Mouse (Mus musculus) skeletal muscle tissue, adult 2 months (tissue): ENCODE measurements around the gene Ttll11.

ENCODE experiments used
- DNase-seq: peaks from one replicate; pipeline ENCODE4 v3.0.0-alpha.2; 2012; ENCODE audit warnings: low read depth, low spot score

Ttll11 gene

DNA sequence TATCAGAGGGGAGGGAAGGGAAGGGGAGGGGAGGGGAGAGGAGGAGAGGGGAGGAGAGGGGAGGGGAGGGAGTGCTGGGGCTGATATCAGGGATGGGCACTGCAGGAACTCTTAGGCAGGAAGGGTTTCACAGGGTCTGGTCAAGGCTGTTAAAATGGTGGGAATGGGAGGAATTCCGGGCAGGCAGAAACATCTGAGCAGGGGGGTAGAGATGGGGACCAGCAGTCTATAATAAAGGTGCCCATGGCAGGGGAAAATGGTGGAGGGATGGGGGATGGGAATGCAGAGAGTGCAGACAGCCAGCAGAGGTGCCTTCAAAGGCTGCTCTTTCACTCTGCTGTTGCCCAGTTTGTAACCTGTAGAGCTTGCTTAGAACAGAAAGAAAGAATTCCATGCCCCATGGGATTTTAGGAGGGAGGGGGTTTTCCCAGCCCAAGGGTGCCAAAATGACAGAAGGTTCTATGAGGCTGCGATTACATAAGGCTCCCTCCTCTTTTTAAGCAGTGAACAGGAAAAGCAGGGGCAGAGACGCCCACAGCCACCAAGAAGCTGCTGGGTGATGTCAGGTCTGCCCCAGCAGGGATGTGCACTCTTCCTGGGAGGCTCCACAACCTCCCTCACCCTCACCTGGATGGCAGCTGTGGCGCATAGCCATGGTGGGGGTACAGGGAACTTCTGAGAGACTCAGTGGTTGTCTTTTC is 211.0 kb downstream of the Ttll11 start:
- peak; percentile 13 for DNase-seq

DNA sequence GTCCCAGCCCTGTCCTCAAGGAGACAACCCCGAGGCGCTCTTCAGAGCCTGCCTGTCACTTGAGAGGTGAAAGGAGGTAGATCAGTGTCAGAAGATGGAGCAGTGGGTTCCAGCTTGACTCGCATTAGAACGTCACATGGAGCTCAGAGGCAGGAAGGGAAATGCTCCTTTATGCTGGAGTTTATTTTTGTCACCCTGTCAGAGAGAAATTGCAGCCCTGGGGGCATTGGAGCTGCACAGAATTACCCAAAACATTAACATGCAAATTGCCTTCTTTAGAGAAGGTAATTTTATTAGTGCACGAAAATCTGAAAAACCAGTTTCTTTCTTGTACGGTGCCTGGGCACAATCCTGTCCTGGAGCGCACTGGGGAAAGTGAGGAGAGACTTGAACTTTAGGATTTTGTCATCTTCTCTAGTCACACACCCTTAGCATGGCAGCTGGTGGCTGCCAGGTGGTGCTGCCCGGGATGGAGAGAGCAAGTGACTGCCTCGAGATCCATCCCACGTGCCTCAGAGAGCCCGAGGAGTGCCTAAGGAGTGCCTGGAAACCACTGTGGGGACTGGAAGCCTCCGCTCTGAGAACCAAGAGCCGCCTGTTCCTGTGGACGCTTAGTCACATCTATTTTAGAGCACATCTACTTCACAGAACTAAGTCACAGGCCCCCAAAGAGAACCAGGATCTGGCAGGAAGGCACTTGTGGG is 211.7 kb downstream of the Ttll11 start:
- DNase-seq, result no peak

DNA sequence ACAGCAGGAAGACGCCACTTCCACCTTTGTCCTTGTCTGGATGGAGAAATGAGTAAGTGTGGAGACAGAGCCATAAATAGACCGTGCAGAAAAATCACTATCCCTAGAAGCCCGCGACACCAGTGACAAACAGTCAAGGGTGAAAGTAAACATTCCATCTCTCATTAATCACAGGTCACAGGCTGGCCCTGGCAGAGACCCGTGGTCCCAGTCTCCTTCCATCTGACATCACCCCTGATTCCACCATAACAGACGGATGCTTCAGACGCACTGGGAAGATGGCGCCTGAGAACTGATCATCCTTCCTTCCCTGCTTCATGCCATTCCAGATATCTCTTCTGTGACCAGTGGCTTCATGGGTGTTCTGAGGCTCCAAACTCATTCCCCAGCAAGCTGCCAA is 215.4 kb downstream of the Ttll11 start:
- no peak for DNase-seq

DNA sequence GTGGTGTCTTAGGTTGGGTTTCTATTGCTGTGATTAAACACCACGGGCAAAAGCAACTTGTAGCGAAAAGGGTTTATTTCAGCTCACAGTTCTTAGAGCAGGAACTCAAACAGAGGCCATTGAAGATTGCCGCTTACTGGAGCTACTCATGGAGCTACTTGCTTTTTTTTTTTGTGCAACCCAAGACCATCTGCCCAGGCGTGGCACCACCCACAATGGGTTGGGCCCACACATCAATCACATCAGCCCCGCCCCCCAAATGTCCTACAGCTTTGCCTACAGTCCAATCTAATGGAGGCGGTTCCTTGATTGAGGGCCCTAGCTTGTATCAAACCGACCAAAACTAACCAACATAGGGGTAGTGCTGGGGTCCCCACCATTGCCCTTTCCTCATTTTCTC is 215.9 kb downstream of the Ttll11 start:
- no peak for DNase-seq

DNA sequence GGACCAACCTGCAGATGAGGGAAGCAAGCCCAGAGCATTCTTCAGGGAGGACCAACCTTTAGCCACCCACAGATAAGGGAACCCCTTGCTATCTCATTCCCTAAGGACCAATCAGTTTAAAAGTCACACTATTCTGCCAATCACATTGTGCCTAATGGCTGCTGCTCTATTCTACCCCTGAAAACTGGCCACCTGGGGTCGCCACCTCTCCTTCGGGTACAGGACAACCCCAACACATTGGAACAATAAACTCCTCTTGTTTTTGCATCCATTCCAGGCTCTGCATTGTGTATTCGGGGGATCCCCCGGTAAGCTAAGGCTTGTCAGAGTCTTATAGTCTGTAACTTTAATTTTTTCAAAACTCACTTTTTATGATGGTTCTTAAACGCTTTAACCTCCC is 218.3 kb downstream of the Ttll11 start:
- no peak for DNase-seq

DNA sequence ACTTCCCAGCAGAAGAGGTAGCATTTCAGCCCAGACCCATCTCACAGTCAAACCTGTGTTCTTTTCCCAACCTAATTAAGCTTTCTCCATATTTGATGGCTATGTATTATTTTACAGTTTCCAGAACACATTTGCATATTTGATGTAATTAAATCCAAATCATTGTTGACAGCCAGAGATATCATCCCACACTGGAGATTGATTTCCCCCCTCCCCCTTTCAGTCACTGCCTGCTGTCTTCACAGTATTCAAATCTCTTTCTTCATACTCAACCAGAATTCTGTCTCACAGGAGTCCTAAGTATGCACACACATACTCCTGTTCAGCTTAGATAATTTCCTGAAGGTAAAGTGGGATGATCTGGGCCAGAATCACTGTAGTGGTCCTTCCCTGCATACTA is 218.8 kb downstream of the Ttll11 start:
- DNase-seq, result no peak

DNA sequence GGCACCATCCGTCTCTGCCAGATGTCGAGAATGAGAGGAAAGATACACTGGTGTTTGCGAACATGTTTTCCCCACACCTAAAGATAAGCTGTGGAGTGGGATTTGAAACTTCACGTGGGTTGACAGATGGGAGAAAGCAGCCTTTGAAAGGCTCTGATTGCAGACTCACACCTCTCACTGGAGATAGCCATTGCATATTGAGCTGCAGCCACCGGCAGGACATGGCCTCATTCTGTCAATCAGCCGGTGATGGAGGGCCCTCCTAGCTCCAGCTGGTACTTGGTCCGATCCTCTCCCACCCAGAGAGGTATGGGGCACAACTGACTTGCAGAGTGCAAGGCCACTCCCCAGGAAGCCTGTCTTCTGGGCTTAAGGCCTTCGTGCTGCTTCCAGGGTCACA is 219.4 kb downstream of the Ttll11 start:
- no peak for DNase-seq

DNA sequence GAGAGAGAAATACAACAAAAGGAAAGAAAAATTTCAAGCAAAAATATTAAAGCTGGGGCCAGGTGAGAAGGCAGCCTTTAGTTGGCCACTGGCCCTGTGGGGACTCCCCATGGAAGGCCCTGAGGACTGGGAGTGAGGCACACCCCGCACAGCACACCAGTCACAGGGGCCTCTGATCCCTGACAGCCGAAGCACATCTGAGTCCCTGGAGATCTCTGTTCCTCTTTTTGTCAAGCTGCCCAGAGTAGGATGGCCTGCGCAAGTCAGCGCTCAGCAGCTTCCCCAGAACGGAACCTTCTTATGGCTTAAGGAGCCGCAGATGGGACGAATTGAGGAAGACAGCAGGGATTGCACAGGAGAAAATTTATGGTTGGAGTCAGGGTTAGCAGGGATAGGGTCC is 223.2 kb downstream of the Ttll11 start:
- DNase-seq, result peak; percentile 40

DNA sequence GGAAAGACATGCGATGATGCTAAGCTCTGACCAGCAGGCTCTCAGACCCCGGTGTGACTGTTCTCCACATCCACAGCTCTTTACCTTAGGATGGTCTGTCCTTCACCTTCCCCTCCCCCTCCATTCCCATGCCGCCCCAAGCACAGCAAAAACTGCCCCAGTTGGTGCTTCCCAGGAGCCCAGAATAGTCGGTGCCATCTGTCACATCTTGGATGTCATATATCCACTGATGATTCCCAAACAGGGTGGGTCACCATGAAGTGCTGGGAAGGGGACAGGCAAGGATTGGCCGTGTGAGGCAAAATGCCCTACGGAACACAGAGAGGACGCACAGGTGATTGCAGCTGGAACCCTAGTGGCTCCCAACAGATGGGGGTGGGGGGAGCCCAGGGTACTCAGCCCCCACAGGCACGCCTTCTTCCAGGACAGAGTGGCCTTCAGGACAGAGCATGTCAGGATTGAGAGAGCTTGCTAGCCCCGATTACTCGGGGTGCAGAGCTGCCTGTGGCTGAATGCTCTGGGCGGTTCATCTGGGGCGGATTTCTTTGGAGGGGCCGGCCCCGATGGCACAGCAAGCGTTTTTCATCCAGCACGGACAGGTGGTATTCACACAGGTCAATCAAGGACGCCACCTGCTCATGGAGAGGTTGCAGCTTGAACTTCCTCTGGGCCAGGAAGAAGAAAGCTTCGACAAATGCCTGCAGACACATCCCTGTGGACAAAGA is 227.8 kb downstream of the Ttll11 start:
- no peak for DNase-seq

DNA sequence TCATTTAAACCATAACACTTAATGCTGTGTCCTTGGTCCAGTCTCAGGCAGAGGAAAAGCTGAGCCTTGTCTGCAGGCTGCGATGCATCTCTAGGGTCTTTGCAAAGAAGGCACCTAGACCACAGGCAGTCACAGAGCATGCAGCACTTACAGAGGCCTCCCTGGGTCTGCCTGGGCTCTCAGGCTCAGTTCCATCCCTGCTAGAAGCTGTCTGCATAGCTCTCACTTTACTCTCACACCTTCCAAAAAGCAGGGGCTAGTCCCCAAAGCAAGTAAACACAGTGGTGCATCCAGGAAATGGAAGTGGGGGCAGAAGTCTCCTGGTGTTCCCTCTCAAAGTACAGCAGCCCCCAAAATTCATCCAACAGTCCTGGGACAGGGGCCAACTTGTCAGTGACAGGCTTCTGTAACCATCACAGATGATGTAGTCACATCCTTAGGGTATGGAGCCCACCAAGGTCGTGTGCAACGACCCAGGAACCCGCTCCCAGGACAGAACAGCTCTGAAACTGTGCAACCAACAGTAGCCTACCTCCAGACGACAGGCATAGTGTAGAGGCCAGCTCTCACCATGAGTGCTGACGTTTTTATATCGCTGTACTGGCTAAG is 229.1 kb downstream of the Ttll11 start:
- DNase-seq, result no peak

DNA sequence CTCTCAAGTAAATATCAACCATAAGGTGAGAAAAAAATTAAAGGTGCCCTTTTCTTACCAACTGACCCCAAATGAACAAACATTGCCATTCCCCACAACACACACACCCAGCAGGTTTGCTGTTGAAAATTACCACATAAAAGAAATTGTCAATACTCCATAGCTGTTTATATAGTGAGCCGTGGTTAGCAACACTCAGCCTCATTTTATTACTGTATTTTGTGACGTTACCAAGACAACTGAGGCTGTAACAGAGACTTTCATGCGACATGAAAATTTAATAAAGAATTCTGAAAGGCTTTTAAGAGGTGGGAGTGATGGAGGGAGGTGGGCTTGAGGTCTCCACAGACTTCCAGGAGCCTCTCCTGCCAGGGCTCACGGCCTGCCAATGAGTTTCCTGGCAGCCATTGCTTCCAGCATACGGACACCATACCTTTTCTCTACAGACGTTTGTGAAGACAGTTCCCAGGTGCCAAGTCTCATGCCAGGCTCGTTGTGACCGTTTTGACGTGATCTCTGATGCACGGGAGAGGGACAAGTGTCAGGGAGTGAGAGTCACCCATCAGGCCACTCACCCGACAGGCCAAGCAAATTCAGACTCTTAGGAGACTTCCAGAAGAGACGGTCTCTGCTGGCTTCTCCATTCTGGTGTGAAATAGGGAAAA is 232.2 kb downstream of the Ttll11 start:
- DNase-seq, result no peak

DNA sequence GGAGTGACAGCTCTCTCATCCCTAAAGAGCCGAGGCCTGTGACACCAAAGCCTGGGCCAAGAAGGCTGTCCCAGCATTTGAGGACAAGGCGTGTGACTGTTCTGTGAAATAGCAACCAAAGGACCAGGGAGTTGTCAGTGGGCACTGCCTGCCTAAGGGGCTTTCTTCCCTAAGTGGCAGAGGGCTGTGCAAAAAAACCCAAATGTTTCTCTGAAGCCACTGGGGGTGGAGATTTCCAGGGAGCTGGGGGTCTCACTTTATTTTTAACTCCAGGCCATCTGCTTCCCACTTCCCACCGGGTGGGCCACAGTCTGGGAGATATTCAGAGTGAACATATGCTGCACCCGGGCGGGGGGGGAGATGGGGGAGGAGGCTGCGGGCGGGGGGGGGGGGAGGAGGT is 233.1 kb downstream of the Ttll11 start:
- no peak for DNase-seq

DNA sequence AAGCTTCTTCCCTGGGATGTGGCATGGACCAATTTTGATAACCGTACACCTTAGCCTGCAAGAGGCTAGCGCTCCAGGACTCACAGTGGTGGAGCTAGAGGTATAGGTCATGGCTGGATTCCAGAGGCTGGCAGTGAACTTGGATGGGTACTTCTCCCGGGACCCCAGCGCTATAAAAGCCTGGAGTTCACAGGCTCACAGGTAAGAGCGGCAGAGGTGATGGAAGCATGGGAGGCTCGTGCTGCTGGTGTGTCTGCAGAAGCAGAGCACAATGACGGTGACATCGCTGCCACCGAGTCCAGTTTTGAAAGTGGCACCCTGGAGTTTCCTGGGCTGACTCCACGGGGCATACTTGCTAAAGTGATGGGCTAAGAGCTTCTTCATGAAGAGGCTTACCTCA is 233.8 kb downstream of the Ttll11 start:
- no peak for DNase-seq

DNA sequence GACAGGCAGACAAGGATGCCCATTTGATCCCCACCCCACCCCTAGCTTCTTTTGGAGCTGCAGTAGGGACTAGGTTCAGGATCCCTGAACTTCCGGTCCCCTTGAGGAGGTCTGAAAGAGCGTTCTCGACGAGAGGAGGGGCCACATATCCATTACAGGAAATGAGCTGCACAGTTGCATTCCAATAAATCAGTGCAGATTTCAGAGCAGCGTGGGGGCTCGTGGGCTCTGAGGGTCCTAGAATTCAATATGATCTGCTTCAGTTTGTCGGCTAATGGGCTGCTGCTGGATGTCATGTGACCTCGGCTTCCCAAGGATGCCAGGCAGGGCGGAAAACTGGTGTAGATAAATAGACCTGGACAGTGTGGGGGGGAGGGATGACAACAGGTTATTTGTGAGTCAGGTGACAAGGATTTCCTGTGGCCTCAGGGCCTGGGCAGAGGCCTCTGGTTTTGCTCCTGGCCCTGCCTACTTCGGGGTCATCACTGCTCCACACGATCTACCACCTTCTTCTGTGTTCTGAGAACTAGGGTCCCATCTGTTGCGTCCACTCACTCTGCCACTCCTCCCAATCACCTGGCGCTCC is 240.0 kb downstream of the Ttll11 start:
- no peak for DNase-seq

DNA sequence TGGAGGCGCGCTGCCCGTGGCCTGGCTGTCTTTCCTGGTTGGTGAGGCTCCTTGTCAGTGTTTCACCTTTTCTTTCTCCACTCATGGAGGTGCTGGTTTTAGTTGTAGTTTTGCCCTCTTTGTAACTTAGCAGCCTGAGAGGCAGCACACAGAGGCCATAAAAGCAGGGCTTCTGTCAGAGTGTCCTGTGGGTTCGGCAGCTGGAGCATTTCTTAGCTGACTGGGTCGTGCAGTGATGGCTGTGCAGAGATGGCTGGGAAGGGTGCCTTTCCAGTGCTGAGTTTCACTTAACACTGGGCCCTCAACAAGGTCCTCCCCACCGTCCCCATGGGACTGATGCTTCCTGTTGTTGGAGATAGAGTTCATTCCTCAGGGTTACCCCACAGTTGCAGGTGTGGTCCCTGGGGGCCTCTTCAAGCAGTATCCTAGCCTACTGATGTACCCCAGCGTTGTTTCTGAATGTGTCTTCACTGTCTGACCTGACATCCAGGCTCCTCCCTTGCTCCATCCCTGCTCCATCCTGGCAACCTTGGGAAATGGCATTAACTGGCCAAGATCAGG is 242.2 kb downstream of the Ttll11 start:
- DNase-seq, result no peak

DNA sequence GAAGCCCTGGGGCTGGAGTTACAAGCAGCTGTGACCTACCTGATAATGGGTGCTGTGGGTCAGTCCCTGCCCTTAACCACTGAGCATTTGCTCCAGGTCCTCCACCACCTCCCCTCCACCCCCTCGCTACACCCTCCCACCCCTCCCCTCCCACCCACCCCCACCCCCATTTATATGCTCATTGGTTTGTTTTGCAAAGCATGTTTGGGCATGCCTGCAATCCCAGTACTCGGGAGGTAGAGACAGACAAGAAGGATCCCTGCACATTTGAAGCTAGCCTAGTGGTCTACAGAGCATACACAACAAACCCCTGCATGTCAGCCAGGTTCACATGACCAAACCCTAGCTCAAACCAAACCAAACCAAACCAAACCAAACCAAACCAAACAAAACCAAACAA is 243.7 kb downstream of the Ttll11 start:
- DNase-seq, result no peak

DNA sequence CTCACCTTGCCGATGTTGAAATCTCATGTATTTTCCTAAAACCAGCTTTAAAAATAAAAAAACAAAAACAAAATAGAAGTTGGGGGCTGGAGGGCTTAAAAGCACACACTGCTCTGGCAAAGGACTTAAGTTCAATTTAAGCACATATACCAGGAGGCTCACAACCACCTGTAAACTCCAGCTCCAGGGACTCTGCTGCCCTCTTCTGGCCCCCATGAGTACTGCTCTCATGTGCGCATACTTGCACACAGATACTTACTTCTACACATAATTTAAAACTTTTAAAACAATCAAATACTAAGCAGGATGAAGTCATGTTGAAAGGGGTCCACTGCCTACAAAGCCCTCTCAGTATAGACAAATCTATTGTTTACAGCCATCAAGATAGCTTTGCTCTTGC is 244.7 kb downstream of the Ttll11 start:
- DNase-seq, result no peak

DNA sequence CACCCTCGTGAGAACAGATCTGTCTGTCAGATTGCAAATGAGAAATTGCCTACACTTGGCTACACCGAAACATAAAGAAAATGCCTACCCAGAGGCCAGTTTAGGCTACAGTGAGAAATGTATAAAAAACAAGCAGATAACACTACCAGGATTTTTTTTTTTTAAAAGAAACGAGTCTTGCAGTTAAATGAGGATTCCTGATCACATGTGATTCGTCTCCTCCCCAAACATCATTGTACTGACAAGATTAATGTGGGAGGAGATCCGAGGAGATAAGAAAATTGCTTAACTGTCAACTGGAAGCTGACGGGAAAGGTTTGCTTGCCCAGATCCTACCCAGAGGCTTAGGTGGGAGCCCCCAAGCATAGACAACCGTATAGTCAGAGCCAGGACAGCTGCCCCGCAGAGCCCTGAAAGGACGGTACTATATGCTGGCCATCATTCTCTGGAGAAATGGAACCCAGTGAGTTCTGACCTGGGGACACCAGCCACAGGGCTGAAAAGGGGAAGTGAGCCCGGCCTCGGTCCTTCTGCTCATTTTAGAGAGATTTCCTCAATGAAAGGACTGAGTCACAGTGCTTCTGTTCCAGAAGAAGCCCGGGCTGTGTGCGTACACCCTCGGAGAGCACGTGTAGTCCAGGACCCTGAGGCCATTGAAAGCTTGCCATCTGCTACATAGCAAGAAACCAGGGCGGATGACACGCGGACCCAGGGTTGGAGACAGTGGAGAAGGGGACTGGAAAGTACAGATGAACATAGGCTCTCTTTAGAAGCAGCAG is 247.9 kb downstream of the Ttll11 start:
- no peak for DNase-seq

DNA sequence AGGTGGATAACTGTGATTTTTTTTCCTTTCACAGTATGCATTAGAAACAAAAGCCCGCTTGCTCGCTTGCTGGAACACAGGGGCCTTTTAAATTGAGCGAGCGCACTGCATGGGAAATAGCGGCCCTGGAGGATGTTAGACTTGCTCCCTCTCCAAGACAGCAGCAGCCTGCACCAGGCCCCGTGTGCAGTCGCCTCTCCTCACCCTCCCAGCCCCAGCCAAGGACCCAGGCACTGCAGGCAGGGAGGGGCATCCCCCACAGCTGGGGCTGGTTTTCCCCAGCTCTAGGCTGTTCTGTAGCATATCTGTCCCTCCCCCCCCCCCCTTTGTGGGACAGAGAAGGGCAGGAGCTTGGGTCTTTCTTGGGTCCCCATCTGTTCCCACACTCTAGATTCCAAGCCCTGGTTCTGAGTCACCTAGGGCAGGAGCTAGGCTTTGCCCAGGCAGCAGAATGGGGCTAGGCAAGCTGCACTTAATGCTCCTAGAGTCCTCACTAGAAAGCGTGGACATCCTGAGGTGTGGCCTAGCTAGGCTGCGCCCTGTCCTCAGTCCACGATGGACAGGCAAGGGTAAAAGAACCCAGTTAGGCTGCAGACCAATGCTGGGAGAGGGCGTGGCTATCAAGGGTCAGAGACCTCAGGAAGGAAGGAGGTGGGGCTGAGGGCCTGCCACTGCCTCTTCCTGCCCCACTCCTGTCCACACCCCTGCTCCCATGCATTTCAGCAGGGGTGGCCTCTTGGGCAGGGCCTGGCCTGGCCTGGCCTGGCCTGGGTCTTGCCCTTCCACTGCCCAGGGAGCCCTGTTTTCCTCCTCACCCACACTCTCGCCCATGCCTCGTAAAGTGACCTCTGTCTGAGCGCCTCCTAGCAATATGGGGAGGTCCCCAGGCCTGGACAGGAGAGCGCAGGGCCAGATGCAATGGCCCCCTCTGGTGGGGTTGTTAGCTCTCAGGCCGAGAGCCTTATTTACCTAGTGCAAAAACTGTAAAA is 250.3 kb downstream of the Ttll11 start:
- peak; percentile 45 for DNase-seq
